8 mouse cellular contexts compared by ENCODE assay signal in genomic region chr9:88326930-88327901, GRCm38 (mm10). TPM values are rescaled to one million over a fixed set of nuclear protein-coding genes. Genes with fewer than 3 reads are reported as not detected.
A peak's percentile ranks its signal among the peaks of the same experiment; 100 is the strongest.
DNase-seq lines count a peak whose midpoint lies in the region; ATAC-seq and TF ChIP-seq lines count a peak whose summit lies in the region.

Gene Nt5e, plus strand, starts transcription at chr9:88327197.

- H3K27me3 ChIP-seq in forebrain, embryonic 10.5 days (ENCODE audit: poor library complexity, severe bottlenecking): peaks cover 75% of the 10 kb centered on the region
- H3K27me3 ChIP-seq in heart, embryonic 13.5 days (replicated peaks): peaks cover 22% of the 10 kb centered on the region
- no peaks in the 10 kb centered on the region for H3K27me3 ChIP-seq in kidney, postnatal 0 days (ENCODE audit: insufficient read depth, low read length)
- peaks cover 7% of the 10 kb centered on the region; the same call in 1 of the 2 replicates for H3K27me3 ChIP-seq in liver, embryonic 11.5 days (replicated peaks; ENCODE audit: control insufficient read depth, insufficient read depth, low read length)
- no peaks in the 10 kb centered on the region for H3K27me3 ChIP-seq in stomach, embryonic 15.5 days (replicated peaks)

- peak within 1 kb of the TSS; percentile 82 for H3K9ac ChIP-seq in heart, embryonic 13.5 days
- H3K9ac ChIP-seq in kidney, postnatal 0 days (ENCODE audit: low read depth, low read length): peak within 1 kb of the TSS; percentile 56
- H3K9ac ChIP-seq in liver, embryonic 11.5 days (ENCODE audit: low read depth, low read length): peak within 1 kb of the TSS; percentile 42; the same call in 1 of the 2 replicates
- peak within 1 kb of the TSS; percentile 29 for H3K9ac ChIP-seq in stomach, embryonic 15.5 days

- peak; percentile 81 for ATAC-seq in heart, embryonic 13.5 days (ENCODE audit: extremely low read depth, insufficient number of reproducible peaks, low FRiP score, low TSS enrichment)
- peak; percentile 92 for ATAC-seq in kidney, postnatal 0 days (replicated peaks; ENCODE audit: low FRiP score, low read depth)
- ATAC-seq in liver, embryonic 11.5 days (replicated peaks; ENCODE audit: low FRiP score): peak; percentile 88
- peak; percentile 87 for ATAC-seq in stomach, embryonic 15.5 days (ENCODE audit: insufficient read depth, low FRiP score, low read depth)

- 1% methylated on average over 65 of the region's 66 CpGs for WGBS in forebrain, embryonic 10.5 days
- WGBS in heart, embryonic 13.5 days: under 1% methylated on average over 65 of the region's 66 CpGs
- WGBS in kidney, postnatal 0 days: under 1% methylated on average over 66 of the region's 66 CpGs
- 2% methylated on average over 59 of the region's 66 CpGs for WGBS in liver, embryonic 11.5 days
- under 1% methylated on average over 65 of the region's 66 CpGs for WGBS in stomach, embryonic 15.5 days

- peak within 1 kb of the TSS; percentile 55 for H3K4me3 ChIP-seq in bone marrow macrophage, adult 2 months (ENCODE audit: insufficient read depth, low read length)
- peak within 1 kb of the TSS; percentile 68 for H3K4me3 ChIP-seq in forebrain, embryonic 10.5 days
- H3K4me3 ChIP-seq in heart, embryonic 13.5 days: peak within 1 kb of the TSS; percentile 67
- peak within 1 kb of the TSS; percentile 49 for H3K4me3 ChIP-seq in kidney, postnatal 0 days (replicated peaks; ENCODE audit: low read depth, low read length)
- peak within 1 kb of the TSS; percentile 55 for H3K4me3 ChIP-seq in liver, embryonic 11.5 days (ENCODE audit: low read depth, low read length)
- H3K4me3 ChIP-seq in stomach, embryonic 15.5 days (replicated peaks): peak within 1 kb of the TSS; percentile 54

- H3K27ac ChIP-seq in bone marrow macrophage, adult 2 months (ENCODE audit: insufficient read depth, low read depth, low read length): no peak within 1 kb of the TSS
- H3K27ac ChIP-seq in forebrain, embryonic 10.5 days: peak within 1 kb of the TSS; percentile 66
- H3K27ac ChIP-seq in heart, embryonic 13.5 days (replicated peaks): peak within 1 kb of the TSS; percentile 62
- H3K27ac ChIP-seq in kidney, postnatal 0 days: no peak within 1 kb of the TSS
- H3K27ac ChIP-seq in liver, embryonic 11.5 days (ENCODE audit: low read depth, low read length): no peak within 1 kb of the TSS
- H3K27ac ChIP-seq in stomach, embryonic 15.5 days: no peak within 1 kb of the TSS

- peaks cover 4% of the 10 kb centered on the region; the same call in 1 of the 2 replicates for H3K9me3 ChIP-seq in forebrain, embryonic 10.5 days
- peaks cover 7% of the 10 kb centered on the region; the same call in 1 of the 2 replicates for H3K9me3 ChIP-seq in heart, embryonic 13.5 days
- no peaks in the 10 kb centered on the region for H3K9me3 ChIP-seq in kidney, postnatal 0 days (replicated peaks; ENCODE audit: low read length)
- no peaks in the 10 kb centered on the region for H3K9me3 ChIP-seq in liver, embryonic 11.5 days (ENCODE audit: control insufficient read depth, low read length)
- no peaks in the 10 kb centered on the region for H3K9me3 ChIP-seq in stomach, embryonic 15.5 days

- no peak for TF ChIP-seq POLR2A in bone marrow macrophage, adult 2 months (IDR thresholded peaks at IDR 0.05; ENCODE audit: borderline replicate concordance, low read depth, low read length)

- DNase-seq in B cell, adult 2 months: peak; percentile 25 to 28
- peak; percentile 72 for DNase-seq in forebrain, embryonic 10.5 days (ENCODE audit: extremely low spot score, low spot score)
- peak; percentile 68 for DNase-seq in kidney, postnatal 0 days (ENCODE audit: low spot score)
- peak; percentile 78 for DNase-seq in liver, embryonic 11.5 days (ENCODE audit: low spot score)
- peak; percentile 61 for DNase-seq in naive thymus-derived CD4-positive, alpha-beta T cell, adult 2 months (ENCODE audit: low read depth)

- peak within 1 kb of the TSS; percentile 87 for H3K4me2 ChIP-seq in heart, embryonic 13.5 days
- peak within 1 kb of the TSS; percentile 86 for H3K4me2 ChIP-seq in kidney, postnatal 0 days (ENCODE audit: low read length)
- peak within 1 kb of the TSS; percentile 72 for H3K4me2 ChIP-seq in liver, embryonic 11.5 days
- H3K4me2 ChIP-seq in stomach, embryonic 15.5 days: peak within 1 kb of the TSS; percentile 97

- no peak for TF ChIP-seq CTCF in bone marrow macrophage, adult 2 months (IDR thresholded peaks at IDR 0.05; ENCODE audit: low read depth, low read length)
- TF ChIP-seq CTCF in kidney, postnatal 0 days (IDR thresholded peaks at IDR 0.05; ENCODE audit: low read depth): no peak

- H3K4me1 ChIP-seq in bone marrow macrophage, adult 2 months (ENCODE audit: control insufficient read depth, insufficient read depth, low read length): no peaks in the 10 kb centered on the region
- H3K4me1 ChIP-seq in forebrain, embryonic 10.5 days: peaks cover 24% of the 10 kb centered on the region
- H3K4me1 ChIP-seq in heart, embryonic 13.5 days: peaks cover 10% of the 10 kb centered on the region
- H3K4me1 ChIP-seq in kidney, postnatal 0 days (replicated peaks; ENCODE audit: insufficient read depth, low read length): 0 out of 2 replicates have a peak, but pooled peaks cover 3% of the 10 kb centered on the region
- H3K4me1 ChIP-seq in liver, embryonic 11.5 days (replicated peaks; ENCODE audit: control insufficient read depth, insufficient read depth, low read length): no peaks in the 10 kb centered on the region
- peaks cover 6% of the 10 kb centered on the region; the same call in 1 of the 2 replicates for H3K4me1 ChIP-seq in stomach, embryonic 15.5 days

- H3K36me3 ChIP-seq in forebrain, embryonic 10.5 days (replicated peaks): no peaks in the 10 kb centered on the region
- no peaks in the 10 kb centered on the region for H3K36me3 ChIP-seq in heart, embryonic 13.5 days
- no peaks in the 10 kb centered on the region for H3K36me3 ChIP-seq in kidney, postnatal 0 days (ENCODE audit: insufficient read depth, low read length)
- no peaks in the 10 kb centered on the region for H3K36me3 ChIP-seq in liver, embryonic 11.5 days (ENCODE audit: control insufficient read depth, insufficient read depth, low read length)
- H3K36me3 ChIP-seq in stomach, embryonic 15.5 days: no peaks in the 10 kb centered on the region

RNA-seq across cellular contexts. Expression of gene Nt5e, which starts in this region (rescaled TPM):
- 0.15 TPM in 1 of 2 replicates, not detected in the other for polyA plus RNA-seq in bone marrow macrophage, adult 2 months (2012; ENCODE audit: insufficient read depth, insufficient read length, missing spikeins)
- 0.86 and 0.95 TPM in 2 replicates for polyA plus RNA-seq in forebrain, embryonic 10.5 days (2016; fragmentation: Nextera tagmentation; extraction: Ambion mirVana)
- 4.0 and 4.4 TPM in 2 replicates for polyA plus RNA-seq in heart, embryonic 13.5 days (2015; fragmentation: Nextera tagmentation; extraction: Ambion mirVana)
- polyA plus RNA-seq in kidney, postnatal 0 days (2015; fragmentation: Nextera tagmentation; extraction: Ambion mirVana): 4.3 and 4.9 TPM in 2 replicates
- polyA plus RNA-seq in liver, embryonic 11.5 days (2014; fragmentation: Nextera tagmentation; extraction: Ambion mirVana): 6.3 and 7.3 TPM in 2 replicates
- 3.4 and 4.5 TPM in 2 replicates for polyA plus RNA-seq in stomach, embryonic 15.5 days (2015; fragmentation: Nextera tagmentation; extraction: Ambion mirVana)

Comparison
In these comparisons a context has a peak if more than half of its experiments do, and no peak if none do; other contexts are left out.
1. Peak in DNase-seq, H3K4me3 ChIP-seq and H3K27ac ChIP-seq in forebrain, embryonic 10.5 days; RNA of the gene not detected or under 1 TPM.
2. DNase-seq: peak in every context shown above with its lines; median percentile 78 in liver, embryonic 11.5 days; 72 in forebrain, embryonic 10.5 days; 68 in kidney, postnatal 0 days; 61 in naive thymus-derived CD4-positive, alpha-beta T cell, adult 2 months; 26 in B cell, adult 2 months.
3. H3K9ac ChIP-seq: peak in every context shown above with its lines; median percentile 82 in heart, embryonic 13.5 days; 56 in kidney, postnatal 0 days; 42 in liver, embryonic 11.5 days; 29 in stomach, embryonic 15.5 days.